Mouse (Mus musculus): ENCODE results near the gene Kdm1a. TPM values are rescaled to one million over a fixed set of nuclear protein-coding genes. Genes with fewer than 3 reads are reported as not detected.

The Kdm1a gene
- total RNA-seq, 1 experiment from 2014 or later: 69.8 TPM

- no peak for ATAC-seq (replicated peaks; ENCODE audit: insufficient number of reproducible peaks, low FRiP score, low TSS enrichment, poor library complexity, severe bottlenecking)
Measured at GRCm38 (mm10) chr4:136610387-136610856, 7.9 kb upstream of the Kdm1a start, which contains the start of gene Tex46. TSS of gene Tex46 (plus strand) at chr4:136610437.

GRCm38 (mm10) chr4:136605756-136606485, 3.4 kb upstream of the Kdm1a start:
- no peak for ATAC-seq (replicated peaks; ENCODE audit: insufficient number of reproducible peaks, low FRiP score, low TSS enrichment, poor library complexity, severe bottlenecking)

DNA sequence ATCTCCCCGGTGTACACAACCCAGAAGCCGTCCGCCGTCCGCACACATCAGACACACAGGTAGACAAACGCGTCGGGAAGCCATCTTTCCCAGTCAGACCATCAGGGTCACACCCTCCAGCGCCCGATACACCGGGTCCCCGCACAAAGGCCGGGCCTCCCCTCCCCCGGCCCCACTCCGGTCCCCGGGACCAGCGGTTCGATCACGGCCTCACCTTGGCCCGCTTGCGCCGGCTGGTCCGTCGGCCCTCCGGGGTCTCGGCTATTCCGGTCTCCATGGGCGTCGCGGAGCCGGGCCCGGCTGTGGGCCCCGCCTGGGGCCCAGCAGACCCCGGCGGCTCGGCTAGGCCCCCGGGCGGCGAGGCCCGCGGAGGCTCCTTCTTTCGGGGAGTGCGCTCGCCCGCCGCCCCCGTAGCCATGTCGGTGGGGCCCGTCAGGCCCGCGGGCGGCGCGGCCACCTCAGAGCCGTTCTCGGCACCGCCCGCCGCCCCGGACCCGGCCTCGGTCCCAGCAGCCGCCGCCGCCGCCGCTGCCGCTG, 437 bp downstream of the Kdm1a start:
- ATAC-seq (replicated peaks; ENCODE audit: insufficient number of reproducible peaks, low FRiP score, low TSS enrichment, poor library complexity, severe bottlenecking): no peak

DNA sequence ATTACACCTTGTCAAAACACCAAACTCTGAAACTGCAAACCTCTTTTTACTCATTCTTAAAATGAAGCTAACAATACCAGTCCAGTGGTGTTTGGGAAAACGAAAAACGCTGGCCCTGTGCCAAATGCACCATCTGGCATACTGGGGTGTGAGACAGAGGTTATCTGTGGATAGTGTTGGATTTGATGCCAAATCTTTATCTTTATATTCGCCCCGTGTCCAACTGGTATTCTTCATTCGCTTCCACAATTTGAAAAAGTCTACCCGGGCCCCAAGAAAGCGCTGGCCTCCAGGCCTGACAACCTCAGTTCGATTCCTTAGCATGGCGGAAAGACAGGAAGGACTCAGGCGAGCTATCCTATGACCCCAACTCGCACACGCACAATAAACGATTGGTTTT, 1.0 kb downstream of the Kdm1a start:
- no peak for ATAC-seq (replicated peaks; ENCODE audit: insufficient number of reproducible peaks, low FRiP score, low TSS enrichment, poor library complexity, severe bottlenecking)

GRCm38 (mm10) chr4:136600536-136600935, 2.0 kb downstream of the Kdm1a start:
- ATAC-seq (replicated peaks; ENCODE audit: insufficient number of reproducible peaks, low FRiP score, low TSS enrichment, poor library complexity, severe bottlenecking): no peak

DNA sequence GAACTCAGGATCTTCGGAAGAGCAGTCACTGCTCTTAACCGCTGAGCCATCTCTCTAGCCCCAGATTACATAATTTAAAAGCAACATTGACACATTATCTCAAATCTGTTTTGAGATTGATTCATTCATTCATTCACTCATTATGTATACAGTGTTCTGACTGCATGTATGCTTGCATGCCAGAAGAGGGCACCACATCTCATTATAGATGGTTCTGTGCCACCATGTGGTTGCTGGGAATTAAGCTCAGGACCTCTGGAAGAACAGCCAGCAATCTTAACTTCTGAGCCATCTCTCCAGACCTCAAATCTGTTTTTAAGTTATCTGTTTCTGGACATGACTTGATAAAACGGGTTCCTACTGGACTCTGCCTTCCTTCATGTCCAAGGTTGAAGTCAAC, 2.7 kb downstream of the Kdm1a start:
- ATAC-seq (replicated peaks; ENCODE audit: insufficient number of reproducible peaks, low FRiP score, low TSS enrichment, poor library complexity, severe bottlenecking): no peak

- ATAC-seq (replicated peaks; ENCODE audit: insufficient number of reproducible peaks, low FRiP score, low TSS enrichment, poor library complexity, severe bottlenecking): no peak
Measured at GRCm38 (mm10) chr4:136598268-136598876, 4.2 kb downstream of the Kdm1a start.

DNA sequence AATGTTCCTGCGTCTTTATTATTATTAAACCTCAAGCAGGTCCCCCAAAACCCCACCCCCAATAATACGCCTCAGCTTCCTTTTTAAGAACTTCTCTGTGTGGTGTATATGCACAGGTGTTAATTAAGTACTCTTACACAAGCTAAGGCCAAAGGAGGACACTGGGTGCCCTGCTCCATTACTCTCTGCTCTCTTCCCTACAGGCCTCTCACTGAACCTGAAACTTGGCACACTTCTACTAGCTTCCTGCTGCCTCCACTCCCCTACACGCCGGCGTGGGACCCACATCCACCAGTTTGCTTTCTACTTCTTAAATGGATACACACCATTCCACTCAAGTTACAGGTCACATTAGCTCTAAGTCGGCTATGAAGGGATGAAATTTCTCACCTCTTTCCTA, 7.3 kb downstream of the Kdm1a start:
- ATAC-seq (replicated peaks; ENCODE audit: insufficient number of reproducible peaks, low FRiP score, low TSS enrichment, poor library complexity, severe bottlenecking): no peak

DNA sequence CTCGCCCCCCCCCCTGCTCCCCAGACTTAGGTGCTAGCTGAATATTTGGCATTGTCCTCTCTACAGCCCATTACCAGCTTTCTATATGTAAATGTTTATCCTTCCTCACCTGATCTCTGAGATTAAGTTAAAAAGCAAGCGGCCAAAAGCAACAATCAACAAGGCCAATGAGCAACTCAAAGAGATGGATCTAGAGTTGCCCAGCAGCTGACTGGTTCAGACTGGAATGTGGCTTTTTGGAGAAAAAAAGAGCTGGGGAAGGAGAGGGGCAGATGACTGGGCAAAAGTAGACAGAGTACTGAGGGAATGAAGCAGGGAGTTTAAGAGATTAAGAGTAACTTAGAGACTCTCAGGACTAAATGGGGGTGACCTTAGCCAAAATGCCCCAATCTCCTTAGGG, 8.5 kb downstream of the Kdm1a start:
- no peak for ATAC-seq (replicated peaks; ENCODE audit: insufficient number of reproducible peaks, low FRiP score, low TSS enrichment, poor library complexity, severe bottlenecking)

GRCm38 (mm10) chr4:136592111-136592510, 10.4 kb downstream of the Kdm1a start:
- ATAC-seq (replicated peaks; ENCODE audit: insufficient number of reproducible peaks, low FRiP score, low TSS enrichment, poor library complexity, severe bottlenecking): no peak

- no peak for ATAC-seq (replicated peaks; ENCODE audit: insufficient number of reproducible peaks, low FRiP score, low TSS enrichment, poor library complexity, severe bottlenecking)
Measured at GRCm38 (mm10) chr4:136588003-136588402, 14.5 kb downstream of the Kdm1a start.

- ATAC-seq (replicated peaks; ENCODE audit: insufficient number of reproducible peaks, low FRiP score, low TSS enrichment, poor library complexity, severe bottlenecking): no peak
Measured at GRCm38 (mm10) chr4:136587221-136587827, 15.2 kb downstream of the Kdm1a start.

- no peak for ATAC-seq (replicated peaks; ENCODE audit: insufficient number of reproducible peaks, low FRiP score, low TSS enrichment, poor library complexity, severe bottlenecking)
Measured at GRCm38 (mm10) chr4:136581885-136582284, 20.6 kb downstream of the Kdm1a start.

- ATAC-seq (replicated peaks; ENCODE audit: insufficient number of reproducible peaks, low FRiP score, low TSS enrichment, poor library complexity, severe bottlenecking): 0 out of 2 replicates have a peak, but pooled peaks have one; percentile 50
Measured at GRCm38 (mm10) chr4:136569998-136570397, 32.5 kb downstream of the Kdm1a start.

- no peak for ATAC-seq (replicated peaks; ENCODE audit: insufficient number of reproducible peaks, low FRiP score, low TSS enrichment, poor library complexity, severe bottlenecking)
Measured at GRCm38 (mm10) chr4:136568629-136569028, 33.9 kb downstream of the Kdm1a start.

DNA sequence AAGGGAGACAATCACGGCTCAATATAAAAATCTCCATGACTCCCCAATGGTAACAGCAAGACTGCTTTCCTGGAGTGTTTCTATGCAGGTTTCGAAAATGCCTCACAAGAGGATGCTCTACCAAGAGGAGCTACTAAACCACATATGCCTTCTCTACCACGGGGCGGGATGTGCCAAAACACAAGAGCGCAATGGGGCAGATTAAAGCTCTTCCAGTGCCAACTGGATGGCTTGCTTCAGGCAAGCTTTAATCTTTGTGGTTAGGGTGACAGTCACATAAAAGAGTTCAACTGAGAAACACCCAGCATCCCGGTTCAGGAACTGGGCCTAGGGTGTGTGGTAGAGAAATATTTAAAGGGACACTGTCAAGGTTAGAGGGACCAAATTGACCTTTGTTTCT, 39.8 kb downstream of the Kdm1a start:
- ATAC-seq (replicated peaks; ENCODE audit: insufficient number of reproducible peaks, low FRiP score, low TSS enrichment, poor library complexity, severe bottlenecking): no peak

- ATAC-seq (replicated peaks; ENCODE audit: insufficient number of reproducible peaks, low FRiP score, low TSS enrichment, poor library complexity, severe bottlenecking): no peak
Measured at GRCm38 (mm10) chr4:136560270-136560991, 42.1 kb downstream of the Kdm1a start.

GRCm38 (mm10) chr4:136559690-136560089, 42.8 kb downstream of the Kdm1a start:
- ATAC-seq (replicated peaks; ENCODE audit: insufficient number of reproducible peaks, low FRiP score, low TSS enrichment, poor library complexity, severe bottlenecking): no peak

DNA sequence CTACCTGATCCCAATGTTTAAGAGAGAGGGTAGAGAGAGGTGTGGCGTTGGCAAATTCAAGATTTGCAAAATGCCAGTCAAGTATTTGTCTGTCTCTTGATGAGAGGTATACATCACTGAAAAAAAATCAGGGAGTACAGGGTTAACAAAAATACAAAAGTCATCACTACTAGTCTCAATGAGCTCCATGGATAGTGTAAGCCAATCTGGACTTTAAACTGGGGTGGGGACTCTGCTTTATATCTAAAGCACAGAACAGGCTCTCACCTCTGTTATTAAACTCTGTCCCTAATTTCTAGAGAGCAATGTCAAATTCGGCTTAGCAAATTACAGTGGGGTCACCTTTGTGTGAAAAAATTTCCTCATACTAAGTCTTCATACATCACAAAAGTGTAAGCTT, 44.9 kb downstream of the Kdm1a start:
- ATAC-seq (replicated peaks; ENCODE audit: insufficient number of reproducible peaks, low FRiP score, low TSS enrichment, poor library complexity, severe bottlenecking): no peak

Measured in monocyte, adult 5-6 weeks (primary cell).